Mouse (Mus musculus): ENCODE measurements around the gene Clec2i. TPM values are rescaled to one million over a fixed set of nuclear protein-coding genes. Genes with fewer than 3 reads are reported as not detected.
A peak's percentile ranks its signal among the peaks of the same experiment; 100 is the strongest.

The Clec2i gene
- polyA plus RNA-seq, 1 experiment: not detected

GRCm38 (mm10) chr6:128849902-128850301 is 37.5 kb upstream of the Clec2i start:
- DNase-seq: peak in 1 of 2 experiments; percentile 26
- WGBS: 45% methylated on average over 2 of the region's 2 CpGs
- H3K4me3 ChIP-seq (replicated peaks; ENCODE audit: insufficient read depth, low read depth, low read length): no peak overlapping the region
- no peaks in the 10 kb centered on the region for H3K4me1 ChIP-seq (ENCODE audit: control insufficient read depth, insufficient read depth, low read length)
- TF ChIP-seq CTCF (IDR thresholded peaks at IDR 0.05; ENCODE audit: borderline replicate concordance, insufficient read depth, low read depth, low read length) (peak; percentile 50; the same call in 1 of the 2 replicates), POLR2A (IDR thresholded peaks at IDR 0.05; ENCODE audit: borderline replicate concordance, insufficient read depth, low read length) (no peak)
- no peaks in the 10 kb centered on the region for H3K27me3 ChIP-seq (ENCODE audit: control insufficient read depth, insufficient read depth, low read length)
- no peak overlapping the region for H3K27ac ChIP-seq (ENCODE audit: insufficient read depth, low read length)

DNA sequence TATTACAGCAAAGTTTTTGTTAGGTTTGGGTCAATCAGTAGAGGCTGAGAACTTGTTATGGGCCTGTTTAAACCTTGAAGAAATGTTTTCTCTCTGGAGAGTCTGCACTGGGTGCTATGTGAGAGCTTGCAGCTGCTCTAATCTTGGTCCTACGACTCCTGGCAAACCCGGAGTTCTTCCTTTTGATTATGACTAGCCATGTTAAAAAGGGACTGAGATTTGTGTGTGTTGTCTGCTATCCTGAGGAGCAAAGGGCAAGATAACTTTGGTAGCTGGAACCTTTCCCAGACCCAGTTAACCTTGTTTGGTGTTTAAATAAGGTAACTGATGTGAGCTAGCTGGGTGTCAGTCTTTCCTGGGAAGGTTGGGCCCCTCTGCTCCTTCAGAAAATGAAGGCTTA is 36.7 kb upstream of the Clec2i start:
- Histone ChIP-seq H3K27me3 (ENCODE audit: control insufficient read depth, insufficient read depth, low read length) (no peaks in the 10 kb centered on the region), H3K27ac (ENCODE audit: insufficient read depth, low read length) (no peak overlapping the region), H3K4me1 (ENCODE audit: control insufficient read depth, insufficient read depth, low read length) (no peaks in the 10 kb centered on the region), H3K4me3 (replicated peaks; ENCODE audit: insufficient read depth, low read depth, low read length) (no peak overlapping the region)
- WGBS: 70% methylated on average over 2 of the region's 2 CpGs
- DNase-seq: no peak
- TF ChIP-seq CTCF (IDR thresholded peaks at IDR 0.05; ENCODE audit: borderline replicate concordance, insufficient read depth, low read depth, low read length) (no peak), POLR2A (IDR thresholded peaks at IDR 0.05; ENCODE audit: borderline replicate concordance, insufficient read depth, low read length) (no peak)

DNA sequence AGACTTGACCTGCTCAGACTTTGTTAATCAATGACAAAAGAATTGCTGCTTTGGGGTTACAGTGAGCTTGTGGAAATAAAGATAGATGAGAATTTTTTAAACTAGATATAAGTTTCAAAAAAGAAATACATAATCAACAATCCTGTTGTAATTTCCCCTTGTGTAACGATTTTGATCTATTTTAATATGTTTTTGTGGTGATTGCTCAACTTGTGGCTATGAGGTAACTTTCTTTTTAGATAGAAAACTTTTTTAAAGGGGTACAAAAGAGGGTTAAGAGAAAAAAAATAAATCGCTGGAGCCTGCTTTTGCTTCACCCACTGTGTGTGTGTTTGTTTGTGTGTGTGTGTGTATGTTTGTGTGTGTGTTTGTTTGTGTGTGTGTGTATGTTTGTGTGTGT is 36.2 kb upstream of the Clec2i start:
- Histone ChIP-seq H3K27ac (ENCODE audit: insufficient read depth, low read length) (no peak overlapping the region), H3K4me3 (replicated peaks; ENCODE audit: insufficient read depth, low read depth, low read length) (no peak overlapping the region), H3K27me3 (ENCODE audit: control insufficient read depth, insufficient read depth, low read length) (no peaks in the 10 kb centered on the region), H3K4me1 (ENCODE audit: control insufficient read depth, insufficient read depth, low read length) (no peaks in the 10 kb centered on the region)
- WGBS: 89% methylated on average over 2 of the region's 2 CpGs
- no peak for DNase-seq
- TF ChIP-seq POLR2A (IDR thresholded peaks at IDR 0.05; ENCODE audit: borderline replicate concordance, insufficient read depth, low read length) (no peak), CTCF (IDR thresholded peaks at IDR 0.05; ENCODE audit: borderline replicate concordance, insufficient read depth, low read depth, low read length) (no peak)

- no peak for DNase-seq
- Histone ChIP-seq H3K27ac (ENCODE audit: insufficient read depth, low read length) (no peak overlapping the region), H3K4me3 (replicated peaks; ENCODE audit: insufficient read depth, low read depth, low read length) (no peak overlapping the region), H3K27me3 (ENCODE audit: control insufficient read depth, insufficient read depth, low read length) (no peaks in the 10 kb centered on the region), H3K4me1 (ENCODE audit: control insufficient read depth, insufficient read depth, low read length) (no peaks in the 10 kb centered on the region)
- TF ChIP-seq POLR2A (IDR thresholded peaks at IDR 0.05; ENCODE audit: borderline replicate concordance, insufficient read depth, low read length): no peak
- no peak for TF ChIP-seq CTCF (IDR thresholded peaks at IDR 0.05; ENCODE audit: borderline replicate concordance, insufficient read depth, low read depth, low read length)
- 93% methylated on average over 3 of the region's 3 CpGs for WGBS
Observed at GRCm38 (mm10) chr6:128852766-128853165, 34.6 kb upstream of the Clec2i start.

- TF ChIP-seq POLR2A (IDR thresholded peaks at IDR 0.05; ENCODE audit: borderline replicate concordance, insufficient read depth, low read length) (no peak), CTCF (IDR thresholded peaks at IDR 0.05; ENCODE audit: borderline replicate concordance, insufficient read depth, low read depth, low read length) (peak; percentile 40; the same call in 1 of the 2 replicates)
- Histone ChIP-seq H3K4me1 (ENCODE audit: control insufficient read depth, insufficient read depth, low read length) (no peaks in the 10 kb centered on the region), H3K4me3 (replicated peaks; ENCODE audit: insufficient read depth, low read depth, low read length) (no peak overlapping the region), H3K27me3 (ENCODE audit: control insufficient read depth, insufficient read depth, low read length) (no peaks in the 10 kb centered on the region), H3K27ac (ENCODE audit: insufficient read depth, low read length) (no peak overlapping the region)
- DNase-seq: peak; percentile 42 to 61
- 54% methylated on average over 12 of the region's 12 CpGs for WGBS
Observed at GRCm38 (mm10) chr6:128854024-128854820, 33.2 kb upstream of the Clec2i start.

- 100% methylated on average over 3 of the region's 3 CpGs for WGBS
- Histone ChIP-seq H3K4me3 (replicated peaks; ENCODE audit: insufficient read depth, low read depth, low read length) (no peak overlapping the region), H3K4me1 (ENCODE audit: control insufficient read depth, insufficient read depth, low read length) (no peaks in the 10 kb centered on the region), H3K27me3 (ENCODE audit: control insufficient read depth, insufficient read depth, low read length) (no peaks in the 10 kb centered on the region), H3K27ac (ENCODE audit: insufficient read depth, low read length) (no peak overlapping the region)
- no peak for TF ChIP-seq CTCF (IDR thresholded peaks at IDR 0.05; ENCODE audit: borderline replicate concordance, insufficient read depth, low read depth, low read length)
- no peak for TF ChIP-seq POLR2A (IDR thresholded peaks at IDR 0.05; ENCODE audit: borderline replicate concordance, insufficient read depth, low read length)
- DNase-seq: no peak
Observed at GRCm38 (mm10) chr6:128854895-128855294, 32.5 kb upstream of the Clec2i start.

GRCm38 (mm10) chr6:128855477-128855876 is 31.9 kb upstream of the Clec2i start:
- Histone ChIP-seq H3K27me3 (ENCODE audit: control insufficient read depth, insufficient read depth, low read length) (no peaks in the 10 kb centered on the region), H3K4me3 (replicated peaks; ENCODE audit: insufficient read depth, low read depth, low read length) (no peak overlapping the region), H3K27ac (ENCODE audit: insufficient read depth, low read length) (no peak overlapping the region), H3K4me1 (ENCODE audit: control insufficient read depth, insufficient read depth, low read length) (no peaks in the 10 kb centered on the region)
- TF ChIP-seq CTCF (IDR thresholded peaks at IDR 0.05; ENCODE audit: borderline replicate concordance, insufficient read depth, low read depth, low read length) (no peak), POLR2A (IDR thresholded peaks at IDR 0.05; ENCODE audit: borderline replicate concordance, insufficient read depth, low read length) (no peak)
- DNase-seq: no peak
- WGBS: 93% methylated on average over 1 of the region's 1 CpGs

GRCm38 (mm10) chr6:128856250-128856649 is 31.1 kb upstream of the Clec2i start:
- DNase-seq: peak; percentile 70 to 79
- H3K27ac ChIP-seq (ENCODE audit: insufficient read depth, low read length): no peak overlapping the region
- no peaks in the 10 kb centered on the region for H3K27me3 ChIP-seq (ENCODE audit: control insufficient read depth, insufficient read depth, low read length)
- 33% methylated on average over 5 of the region's 5 CpGs for WGBS
- H3K4me1 ChIP-seq (ENCODE audit: control insufficient read depth, insufficient read depth, low read length): no peaks in the 10 kb centered on the region
- TF ChIP-seq POLR2A (IDR thresholded peaks at IDR 0.05; ENCODE audit: borderline replicate concordance, insufficient read depth, low read length): no peak
- TF ChIP-seq CTCF (IDR thresholded peaks at IDR 0.05; ENCODE audit: borderline replicate concordance, insufficient read depth, low read depth, low read length): no peak
- no peak overlapping the region for H3K4me3 ChIP-seq (replicated peaks; ENCODE audit: insufficient read depth, low read depth, low read length)
